Mouse (Mus musculus) right cerebral cortex, adult 18-20 months (tissue): ENCODE data around the gene Usp43.
A peak's percentile ranks its signal among the peaks of the same experiment; 100 is the strongest.

Experiments
- DNase-seq: peaks from one replicate; pipeline ENCODE4 v3.0.0; 2022; ENCODE audit warnings: mixed read lengths

The Usp43 gene

GRCm38 (mm10) chr11:67897064-67897560, 24.8 kb downstream of the Usp43 start:
- peak; percentile 57 for DNase-seq

GRCm38 (mm10) chr11:67895641-67896040, 26.3 kb downstream of the Usp43 start:
- DNase-seq: peak; percentile 6

- DNase-seq: peak; percentile 26
These were observed 33.4 kb downstream of the Usp43 start for GRCm38 (mm10) chr11:67888521-67888920.

- no peak for DNase-seq
These were observed 36.0 kb downstream of the Usp43 start for GRCm38 (mm10) chr11:67885921-67886320.

- no peak for DNase-seq
These were observed 56.3 kb downstream of the Usp43 start for GRCm38 (mm10) chr11:67865521-67866197.

GRCm38 (mm10) chr11:67865100-67865499, 56.9 kb downstream of the Usp43 start:
- DNase-seq: no peak

- DNase-seq: no peak
These were observed 60.5 kb downstream of the Usp43 start for GRCm38 (mm10) chr11:67861399-67861838.

- DNase-seq: no peak
These were observed 61.1 kb downstream of the Usp43 start for GRCm38 (mm10) chr11:67860743-67861398.

GRCm38 (mm10) chr11:67858518-67858917, 63.4 kb downstream of the Usp43 start:
- no peak for DNase-seq

GRCm38 (mm10) chr11:67855035-67855434, 66.9 kb downstream of the Usp43 start:
- DNase-seq: peak; percentile 7

GRCm38 (mm10) chr11:67853996-67854395, 68.0 kb downstream of the Usp43 start:
- DNase-seq: no peak

- no peak for DNase-seq
These were observed 70.2 kb downstream of the Usp43 start for GRCm38 (mm10) chr11:67851770-67852169.

GRCm38 (mm10) chr11:67845193-67845592, 76.8 kb downstream of the Usp43 start:
- no peak for DNase-seq

GRCm38 (mm10) chr11:67839810-67840209, 82.1 kb downstream of the Usp43 start:
- DNase-seq: no peak

- DNase-seq: no peak
These were observed 86.4 kb downstream of the Usp43 start for GRCm38 (mm10) chr11:67835408-67836078.

- DNase-seq: no peak
These were observed 90.1 kb downstream of the Usp43 start for GRCm38 (mm10) chr11:67831820-67832219.

- DNase-seq: no peak
These were observed 92.4 kb downstream of the Usp43 start for GRCm38 (mm10) chr11:67829530-67829929.

GRCm38 (mm10) chr11:67828360-67829059, 93.4 kb downstream of the Usp43 start:
- no peak for DNase-seq

- peak; percentile 58 for DNase-seq
These were observed 100.4 kb downstream of the Usp43 start for GRCm38 (mm10) chr11:67821560-67821959.

GRCm38 (mm10) chr11:67820221-67820620, 101.7 kb downstream of the Usp43 start:
- no peak for DNase-seq

GRCm38 (mm10) chr11:67819604-67820003, 102.3 kb downstream of the Usp43 start:
- DNase-seq: peak; percentile 48

GRCm38 (mm10) chr11:67811535-67811934, 110.4 kb downstream of the Usp43 start:
- peak; percentile 13 for DNase-seq

- peak; percentile 41 for DNase-seq
These were observed 113.9 kb downstream of the Usp43 start for GRCm38 (mm10) chr11:67808051-67808450.
